Mouse (Mus musculus) R1 (cell line): ENCODE data around the gene Abcd4.
A peak's percentile ranks its signal among the peaks of the same experiment; 100 is the strongest.

ENCODE experiments used
- DNase-seq: peaks from one replicate; pipeline ENCODE4 v3.0.0-alpha.2; 2018; ENCODE audit warnings: low read depth, low spot score

Gene Abcd4

DNA sequence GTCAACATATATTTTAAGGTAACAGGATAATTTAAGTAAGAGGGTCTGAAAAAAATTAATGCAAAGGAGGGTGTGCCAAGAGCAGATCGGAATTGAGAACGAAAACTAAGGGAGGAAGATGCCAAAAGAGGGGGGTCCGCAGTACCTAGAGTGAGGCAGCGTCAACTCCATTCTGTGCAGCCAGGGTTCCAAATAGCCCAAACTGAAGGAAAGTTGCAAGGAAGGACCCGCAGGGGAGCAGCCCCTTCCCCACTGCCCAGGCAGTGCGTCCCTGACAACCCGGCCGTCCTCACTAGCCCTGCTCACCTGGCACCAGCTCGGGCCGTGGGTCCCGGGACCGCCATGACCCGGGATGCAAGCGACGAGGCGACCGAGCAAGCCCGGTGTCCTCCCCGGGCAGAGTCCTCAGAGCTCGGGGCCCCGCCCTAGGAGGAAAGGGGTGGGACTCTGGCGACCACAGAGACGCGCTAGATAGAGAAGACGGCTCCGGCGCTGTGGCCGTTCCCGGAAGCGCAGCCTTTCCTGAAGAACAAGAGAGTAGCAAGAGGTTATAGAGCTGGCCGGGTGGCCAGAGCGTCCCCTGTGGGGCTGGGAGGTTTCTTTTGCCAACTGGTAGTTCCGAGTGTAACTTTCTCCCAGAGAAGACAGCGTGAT is at the start of gene Abcd4:
TSS of gene Abcd4 (minus strand) at position 437 of the 654 bp plus-strand sequence.
- peak; percentile 94 for DNase-seq

DNA sequence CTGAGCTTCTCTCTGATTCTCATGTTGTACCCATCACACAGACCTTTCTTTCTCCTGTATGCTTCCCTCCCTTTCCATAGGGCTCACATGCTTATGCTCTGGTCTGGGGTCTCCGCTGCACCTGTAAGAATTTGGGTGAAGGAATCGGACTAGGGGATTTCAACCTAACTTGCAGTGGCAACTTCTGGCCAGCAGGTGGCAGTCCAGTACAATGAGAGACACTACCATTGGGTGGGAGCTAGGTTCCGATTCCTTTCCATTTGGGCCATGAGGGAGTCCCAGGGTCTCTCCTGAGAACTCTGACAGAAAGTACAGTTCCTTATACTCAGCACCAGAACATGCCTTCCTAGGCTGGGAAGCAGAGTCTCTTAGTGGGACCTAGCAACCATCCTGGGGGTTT is 36.7 kb upstream of the Abcd4 start:
- peak; percentile 65 for DNase-seq

- no peak for DNase-seq
Measured at GRCm38 (mm10) chr12:84650234-84650633, 33.0 kb upstream of the Abcd4 start.

- peak; percentile 48 for DNase-seq
Measured at GRCm38 (mm10) chr12:84640654-84641053, 23.4 kb upstream of the Abcd4 start, which contains the start of gene Vrtn. Vrtn (plus strand) TSS chr12:84641019.

DNA sequence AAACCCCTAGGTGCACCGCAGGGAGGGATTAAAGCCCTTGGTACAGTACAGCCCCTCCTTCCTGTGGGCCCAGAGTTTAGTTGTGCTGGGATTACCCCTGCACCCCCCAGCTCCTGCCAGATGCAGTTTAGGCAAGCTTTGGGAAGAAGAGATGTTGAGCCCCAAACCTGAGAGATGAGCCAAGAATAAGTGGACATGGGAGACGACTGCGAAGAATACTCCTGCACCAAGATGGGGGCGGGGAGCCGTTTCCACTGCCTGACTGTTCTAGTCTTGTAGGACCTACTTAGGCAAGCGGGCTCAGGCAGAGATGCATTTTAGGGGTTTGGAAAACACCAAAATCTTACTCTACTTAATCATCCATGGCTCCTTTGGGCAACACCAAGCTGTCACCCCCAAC is 23.0 kb upstream of the Abcd4 start:
- DNase-seq = peak; percentile 59

GRCm38 (mm10) chr12:84631867-84632266 is 14.7 kb upstream of the Abcd4 start:
- no peak for DNase-seq

DNA sequence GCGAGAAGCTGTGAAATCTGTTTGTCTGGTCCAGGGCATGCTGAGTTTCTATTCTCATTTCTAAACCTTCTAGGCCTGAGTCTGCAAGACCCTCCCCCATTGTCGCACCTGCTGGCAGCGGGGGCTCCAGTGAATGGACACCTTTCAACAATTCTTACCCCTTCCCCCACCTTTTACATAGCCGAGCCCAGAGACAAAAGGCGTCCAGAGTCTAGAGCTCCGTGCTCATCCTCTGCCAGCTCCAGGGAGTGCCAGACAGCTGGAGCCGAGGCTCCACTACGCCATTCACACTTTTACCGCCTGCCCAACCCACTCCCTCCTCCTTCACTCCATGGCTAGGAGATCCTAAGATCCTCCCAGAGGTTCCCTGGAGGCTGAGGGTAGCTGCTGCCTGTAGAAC is 7.9 kb upstream of the Abcd4 start:
- DNase-seq = peak; percentile 96

DNA sequence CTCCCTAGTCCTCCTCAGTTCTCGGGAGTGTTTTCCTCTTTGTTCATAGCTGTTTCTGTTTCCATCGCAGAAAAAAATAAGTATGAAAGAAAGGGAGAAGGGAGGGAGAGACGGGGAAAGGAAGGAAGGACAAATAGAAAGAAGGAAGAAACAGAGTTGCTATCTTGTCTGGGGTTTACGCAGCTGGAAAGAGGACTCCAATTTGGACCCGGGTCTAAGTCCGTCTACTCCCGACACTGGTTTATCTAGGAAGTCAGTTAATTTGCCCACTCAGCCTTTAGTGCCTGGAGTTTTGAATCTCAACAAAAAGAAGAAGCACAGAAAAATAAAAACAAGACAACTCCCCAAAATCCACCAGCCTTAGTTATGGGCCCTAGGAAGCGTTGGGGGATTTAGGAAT is 7.4 kb upstream of the Abcd4 start:
- no peak for DNase-seq

GRCm38 (mm10) chr12:84620975-84621374 is 3.8 kb upstream of the Abcd4 start:
- peak; percentile 65 for DNase-seq

DNA sequence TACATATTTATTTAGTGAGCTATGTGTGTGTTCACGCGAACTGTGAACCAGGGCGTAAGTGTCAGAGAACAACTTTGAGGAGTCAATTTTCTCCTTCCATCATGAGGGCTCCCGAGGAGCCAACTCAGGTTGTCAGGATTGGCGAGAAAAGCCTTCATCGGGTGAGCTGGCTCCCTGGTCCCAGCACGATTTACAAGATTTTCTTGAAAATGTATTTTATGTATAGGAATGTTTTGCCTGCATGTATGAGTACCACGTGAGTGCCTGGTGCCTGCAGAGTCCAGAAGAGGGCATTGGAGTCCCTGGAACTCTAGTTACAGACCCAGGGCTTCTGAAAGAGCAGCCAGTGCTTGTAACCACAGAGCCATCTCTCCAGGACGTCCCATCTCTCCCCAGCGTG is 450 bp upstream of the Abcd4 start:
- DNase-seq = no peak

GRCm38 (mm10) chr12:84614524-84614923 is 2.7 kb downstream of the Abcd4 start:
- no peak for DNase-seq

DNA sequence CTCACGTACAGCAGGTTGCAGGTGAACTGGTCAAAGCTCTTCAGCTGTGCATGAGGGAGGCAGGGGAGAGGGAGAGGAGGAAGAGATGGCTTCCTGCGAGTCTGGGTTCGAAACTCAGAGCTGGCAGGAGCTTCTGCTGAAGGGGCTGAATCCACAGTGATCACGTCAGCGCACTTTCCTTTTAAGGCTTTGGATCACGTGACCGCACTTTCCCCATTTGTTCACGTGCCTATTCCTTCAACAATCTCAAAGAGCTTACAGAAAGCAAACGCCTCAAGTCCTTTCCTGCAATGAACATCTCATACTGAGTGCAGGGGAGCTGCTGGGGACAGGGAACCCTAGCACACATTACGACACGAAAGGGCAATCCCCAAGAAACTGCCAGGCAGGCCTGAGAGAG is 3.2 kb downstream of the Abcd4 start:
- DNase-seq = peak; percentile 72

GRCm38 (mm10) chr12:84612518-84612917 is 4.7 kb downstream of the Abcd4 start:
- DNase-seq = no peak

GRCm38 (mm10) chr12:84611718-84612117 is 5.5 kb downstream of the Abcd4 start:
- DNase-seq = no peak

- DNase-seq = no peak
Measured at GRCm38 (mm10) chr12:84605860-84606259, 11.4 kb downstream of the Abcd4 start.

- no peak for DNase-seq
Measured at GRCm38 (mm10) chr12:84604001-84604400, 13.2 kb downstream of the Abcd4 start.

GRCm38 (mm10) chr12:84598324-84598723 is 18.9 kb downstream of the Abcd4 start:
- DNase-seq = no peak

DNA sequence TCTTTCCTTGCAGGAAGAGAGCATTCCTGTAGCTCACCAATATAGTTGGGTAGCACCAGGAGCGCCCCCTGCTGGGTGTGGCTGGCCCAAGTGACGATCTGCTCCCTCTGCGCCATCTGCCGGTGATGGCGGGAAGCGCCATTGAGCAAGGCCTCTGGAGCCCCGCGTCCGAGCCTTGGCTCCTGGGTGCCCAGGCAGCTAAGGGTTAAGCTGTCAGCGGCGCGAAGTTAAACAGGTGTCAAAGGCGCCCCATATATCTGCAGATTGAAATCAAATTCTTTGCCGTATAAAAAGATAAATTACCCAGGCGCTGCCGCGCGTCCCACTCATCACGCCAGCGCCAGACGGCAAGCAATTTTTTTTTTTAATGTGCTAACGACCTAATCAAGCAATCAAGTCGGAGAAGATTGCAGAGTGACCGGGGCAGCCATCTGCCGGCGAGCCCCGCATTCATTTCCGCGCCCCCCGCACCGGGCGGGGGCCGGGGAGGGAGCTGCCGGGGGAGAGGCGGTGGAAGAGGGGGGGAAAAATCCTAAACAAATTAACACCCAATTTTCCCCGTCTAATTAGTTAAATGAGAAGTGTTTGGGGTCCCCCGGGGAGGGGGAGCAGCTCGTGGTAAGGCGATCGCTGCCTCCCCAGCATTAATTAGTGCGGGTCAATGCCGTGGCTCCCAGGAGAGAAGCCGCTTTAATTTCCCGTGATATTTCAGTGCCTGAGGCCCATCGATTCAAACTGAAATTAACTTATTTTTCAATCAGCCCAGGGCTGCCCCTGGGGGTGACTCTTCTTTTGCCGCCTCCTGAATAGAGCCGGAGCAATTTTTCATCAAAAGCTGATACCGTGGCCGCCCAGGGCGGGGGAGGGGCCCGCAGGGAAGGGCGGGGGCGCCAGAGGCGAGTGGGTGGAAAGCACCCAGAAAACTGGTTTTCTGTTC is 27.1 kb downstream of the Abcd4 start:
- peak; percentile 89 for DNase-seq

GRCm38 (mm10) chr12:84581285-84581684 is 35.9 kb downstream of the Abcd4 start:
- DNase-seq = no peak

GRCm38 (mm10) chr12:84578440-84578770 is 38.8 kb downstream of the Abcd4 start:
- DNase-seq = no peak

DNA sequence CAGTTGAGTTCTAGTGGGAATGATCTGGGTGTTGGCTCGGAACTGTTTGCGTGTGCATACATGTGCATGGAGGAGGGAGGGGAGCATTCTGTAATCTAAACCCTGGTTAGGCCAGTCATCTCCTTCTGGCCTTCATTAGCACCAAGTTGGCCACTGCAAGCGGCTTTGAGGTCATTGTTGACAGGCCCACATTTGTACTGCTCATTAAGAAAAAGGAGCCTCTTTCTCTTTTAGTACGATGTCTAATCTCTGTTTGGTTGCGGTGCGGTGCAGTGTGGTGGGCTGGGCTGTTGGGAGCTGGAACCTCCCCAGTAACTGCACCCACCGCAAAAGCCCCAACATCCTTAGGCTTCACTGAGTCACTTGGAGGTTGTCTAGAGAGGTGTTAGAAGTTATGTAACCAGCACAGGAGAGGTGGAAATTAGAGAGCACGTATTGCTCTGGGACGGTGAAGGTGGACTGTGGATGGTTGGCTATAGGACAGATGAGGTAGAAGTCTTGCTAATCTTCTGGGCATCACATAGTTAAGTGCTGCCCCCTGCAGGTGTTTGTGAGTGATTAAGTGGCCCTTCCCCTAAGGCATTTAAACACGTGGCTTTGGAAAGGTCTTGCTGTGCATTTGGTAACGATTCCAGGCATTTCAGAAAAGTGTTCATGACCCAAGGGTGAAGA is 39.3 kb downstream of the Abcd4 start:
- DNase-seq = no peak

- DNase-seq = no peak
Measured at GRCm38 (mm10) chr12:84573094-84573493, 44.1 kb downstream of the Abcd4 start.
